Mouse (Mus musculus) hematopoietic stem cell, adult 5-6 weeks (primary cell): ENCODE measurements around the gene Emcn. TPM values are rescaled to one million over a fixed set of nuclear protein-coding genes. Genes with fewer than 3 reads are reported as not detected.

ENCODE experiments used
- ATAC-seq, 2 experiments: fragments of 125-278 bp in 1 of 2; replicated peaks in 1 of 2; 2 replicates each; pipeline ENCODE4 v1.8.0; 2016 to 2017; ENCODE audit warnings: inconsistent platforms in 2 of 2, mild to moderate bottlenecking in 2 of 2, moderate number of reproducible peaks in 2 of 2, low read depth in 1 of 2, moderate TSS enrichment in 1 of 2; ENCODE audit not compliant: low FRiP score in 2 of 2, poor library complexity in 2 of 2, severe bottlenecking in 2 of 2, insufficient read depth in 1 of 2, low TSS enrichment in 1 of 2
- total RNA-seq: library from RNA; stranded (forward); fragments of 172-1452, 232-1000 nt; gene quantifications from 2 replicates; pipeline ENCODE4 v1.2.3, GENCODE M21; 2017

Emcn gene
- total RNA-seq, 1 experiment from 2014 or later: 23.0 TPM

GRCm38 (mm10) chr3:137367123-137367825, 26.4 kb downstream of the Emcn start:
- ATAC-seq: no peak

- no peak for ATAC-seq
Measured at GRCm38 (mm10) chr3:137367826-137368325, 27.0 kb downstream of the Emcn start.

- ATAC-seq: no peak
Measured at GRCm38 (mm10) chr3:137372854-137373253, 32.0 kb downstream of the Emcn start.

GRCm38 (mm10) chr3:137382311-137382710, 41.4 kb downstream of the Emcn start:
- no peak for ATAC-seq

GRCm38 (mm10) chr3:137395588-137395987, 54.7 kb downstream of the Emcn start:
- ATAC-seq: no peak

- no peak for ATAC-seq
Measured at GRCm38 (mm10) chr3:137415451-137416086, 74.7 kb downstream of the Emcn start.

GRCm38 (mm10) chr3:137418636-137419035, 77.8 kb downstream of the Emcn start:
- no peak for ATAC-seq

GRCm38 (mm10) chr3:137429516-137429915, 88.6 kb downstream of the Emcn start:
- ATAC-seq: no peak

GRCm38 (mm10) chr3:137464902-137465629, 124.2 kb downstream of the Emcn start:
- no peak for ATAC-seq

GRCm38 (mm10) chr3:137465953-137466352, 125.1 kb downstream of the Emcn start:
- ATAC-seq: no peak

GRCm38 (mm10) chr3:137466766-137467165, 125.9 kb downstream of the Emcn start:
- no peak for ATAC-seq

GRCm38 (mm10) chr3:137467386-137467785, 126.5 kb downstream of the Emcn start:
- no peak for ATAC-seq

GRCm38 (mm10) chr3:137472145-137472544, 131.3 kb downstream of the Emcn start:
- ATAC-seq: no peak

GRCm38 (mm10) chr3:137479761-137480339, 139.0 kb downstream of the Emcn start:
- no peak for ATAC-seq

- no peak for ATAC-seq
Measured at GRCm38 (mm10) chr3:137481157-137481556, 140.3 kb downstream of the Emcn start.
